Mouse (Mus musculus) heart, adult 2 months (tissue): Measurements from ENCODE around the gene Aph1c.

Source experiments
- CTCF ChIP-seq: fragments of 200-600 bp; IDR thresholded peaks from 2 replicates; pipeline ENCODE4 v1.8.1; 2022; ENCODE audit warnings: antibody characterized with exemption, mild to moderate bottlenecking, moderate library complexity
- POLR2A ChIP-seq: fragments of 200-500 bp; IDR thresholded peaks from 2 replicates; pipeline ENCODE4 v1.6.1; 2011; ENCODE audit warnings: mild to moderate bottlenecking, low read depth, low read length, control low read depth; ENCODE audit not compliant: insufficient read depth

DNA sequence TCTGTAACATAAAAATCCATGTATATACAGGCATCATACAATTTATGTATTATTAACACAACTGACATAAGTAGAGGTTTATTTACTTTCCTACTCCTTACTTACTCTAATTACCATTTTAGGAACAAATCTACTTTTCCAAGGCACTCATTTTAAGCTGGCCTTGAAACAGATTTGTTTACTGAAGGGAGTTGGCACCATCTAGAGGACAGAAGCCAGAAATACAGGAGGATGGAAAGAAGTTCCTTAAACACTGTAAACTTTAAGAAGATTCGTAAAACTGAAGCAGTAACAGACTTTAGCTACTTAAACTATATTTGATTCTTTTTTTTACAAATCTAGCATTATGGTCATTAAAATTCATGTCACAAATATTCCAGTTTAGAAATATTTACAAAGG lies 8.5 kb downstream of the Aph1c start:
- TF ChIP-seq CTCF, result peak; percentile 94
- TF ChIP-seq POLR2A, result no peak
